Mouse (Mus musculus): ENCODE measurements at regions not wholly inside any gene's neighbourhood (a gene's known extent, or its start where the extent isn't known, plus 50 kb on each side); places are given as distances from the start of the nearest gene placed in this dataset.
A peak's percentile ranks its signal among the peaks of the same experiment; 100 is the strongest.

DNA sequence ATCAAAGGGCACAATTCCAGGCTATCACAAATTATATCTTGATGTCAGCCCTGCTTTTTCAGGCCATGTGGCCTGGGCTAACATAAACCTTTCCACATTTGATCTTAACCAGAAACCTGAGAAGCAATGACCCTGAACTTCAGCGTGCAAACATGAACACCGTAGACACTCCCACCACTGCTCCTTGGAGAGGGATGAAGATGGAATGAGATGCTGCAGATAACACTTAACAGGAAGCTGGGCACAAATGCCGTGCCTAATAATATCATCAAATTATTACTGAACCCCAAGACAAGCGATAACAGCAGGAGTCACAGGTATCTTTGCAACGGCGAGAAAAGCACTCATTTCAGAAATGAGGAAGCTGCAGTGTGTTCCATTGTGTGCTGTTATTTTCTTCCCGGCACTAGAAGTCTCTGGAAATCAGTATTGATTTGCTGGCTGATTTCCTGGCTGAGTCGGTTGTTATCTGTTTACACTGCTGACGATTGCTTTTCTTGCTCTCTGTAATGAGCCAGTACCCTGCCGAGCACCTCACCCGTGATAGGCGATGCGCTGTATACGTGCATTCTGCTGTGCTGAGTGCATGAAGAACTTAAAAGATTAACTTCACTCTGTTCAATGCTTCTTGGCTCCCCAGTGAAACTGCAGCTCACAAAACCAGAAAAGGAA is 91.0 kb downstream of the Gm21962 start:
- TF ChIP-seq POLR2A (IDR thresholded peaks at IDR 0.05; ENCODE audit: borderline replicate concordance, extremely low read depth, low read depth, low read length): no peak
- no peak for DNase-seq
- H3K4me1 ChIP-seq (ENCODE audit: control insufficient read depth, insufficient read depth, low read length): no peaks in the 10 kb centered on the region
- 48% methylated on average over 14 of the region's 14 CpGs for WGBS
- no peak overlapping the region for H3K4me3 ChIP-seq (replicated peaks; ENCODE audit: extremely low read depth, low read depth, low read length)

DNA sequence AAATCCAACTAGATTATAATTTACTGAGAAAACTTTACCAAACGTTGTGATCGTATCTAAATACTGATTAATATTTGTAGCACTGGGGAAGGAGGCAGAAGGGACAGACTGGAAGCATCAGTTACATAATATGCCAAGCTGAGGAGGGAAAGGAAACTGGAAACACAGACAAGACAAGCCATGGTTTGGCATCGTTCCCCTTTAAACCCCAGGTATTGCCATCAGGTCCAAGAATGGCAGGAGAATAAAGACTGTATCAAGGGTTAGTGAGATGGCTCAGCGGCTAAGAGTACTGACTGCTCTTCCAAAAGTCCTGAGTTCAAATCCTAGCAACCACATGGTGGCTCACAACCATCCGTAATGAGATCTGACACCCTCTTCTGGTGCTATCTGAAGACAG is 92.1 kb downstream of the Gm21962 start:
- H3K4me1 ChIP-seq (ENCODE audit: control insufficient read depth, insufficient read depth, low read length): no peaks in the 10 kb centered on the region
- TF ChIP-seq CTCF (IDR thresholded peaks at IDR 0.05; ENCODE audit: insufficient read depth, low read length): no peak
- TF ChIP-seq POLR2A (IDR thresholded peaks at IDR 0.05; ENCODE audit: borderline replicate concordance, extremely low read depth, low read depth, low read length): no peak
- no peak overlapping the region for H3K4me3 ChIP-seq (replicated peaks; ENCODE audit: extremely low read depth, low read depth, low read length)
- WGBS: 87% methylated on average over 5 of the region's 5 CpGs
- no peak for DNase-seq

DNA sequence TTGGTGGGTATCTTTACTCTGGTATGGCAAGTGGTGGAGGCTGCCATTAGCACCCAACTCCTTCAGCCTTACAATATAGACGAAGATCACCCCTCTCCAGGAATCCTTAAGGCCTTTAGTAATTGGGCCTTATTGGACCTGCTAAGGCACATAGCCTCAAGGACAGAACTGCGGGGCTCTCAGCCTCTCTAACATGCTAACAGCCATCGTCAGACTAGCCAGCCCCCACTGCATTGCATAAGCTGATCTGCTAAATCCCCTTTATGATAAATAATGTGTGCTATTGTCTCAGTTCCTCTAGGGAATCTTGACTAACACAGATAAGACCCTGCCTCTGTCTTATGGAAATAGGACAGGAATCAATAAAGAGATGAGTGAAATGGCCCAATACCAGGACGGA is 95.7 kb upstream of the H2afz start:
- WGBS: 78% methylated on average over 4 of the region's 4 CpGs
- no peak for DNase-seq
- H3K4me3 ChIP-seq (replicated peaks; ENCODE audit: extremely low read depth, low read depth, low read length): no peak overlapping the region
- no peaks in the 10 kb centered on the region for H3K4me1 ChIP-seq (ENCODE audit: control insufficient read depth, insufficient read depth, low read length)
- no peak for TF ChIP-seq CTCF (IDR thresholded peaks at IDR 0.05; ENCODE audit: insufficient read depth, low read length)
- TF ChIP-seq POLR2A (IDR thresholded peaks at IDR 0.05; ENCODE audit: borderline replicate concordance, extremely low read depth, low read depth, low read length): no peak

DNA sequence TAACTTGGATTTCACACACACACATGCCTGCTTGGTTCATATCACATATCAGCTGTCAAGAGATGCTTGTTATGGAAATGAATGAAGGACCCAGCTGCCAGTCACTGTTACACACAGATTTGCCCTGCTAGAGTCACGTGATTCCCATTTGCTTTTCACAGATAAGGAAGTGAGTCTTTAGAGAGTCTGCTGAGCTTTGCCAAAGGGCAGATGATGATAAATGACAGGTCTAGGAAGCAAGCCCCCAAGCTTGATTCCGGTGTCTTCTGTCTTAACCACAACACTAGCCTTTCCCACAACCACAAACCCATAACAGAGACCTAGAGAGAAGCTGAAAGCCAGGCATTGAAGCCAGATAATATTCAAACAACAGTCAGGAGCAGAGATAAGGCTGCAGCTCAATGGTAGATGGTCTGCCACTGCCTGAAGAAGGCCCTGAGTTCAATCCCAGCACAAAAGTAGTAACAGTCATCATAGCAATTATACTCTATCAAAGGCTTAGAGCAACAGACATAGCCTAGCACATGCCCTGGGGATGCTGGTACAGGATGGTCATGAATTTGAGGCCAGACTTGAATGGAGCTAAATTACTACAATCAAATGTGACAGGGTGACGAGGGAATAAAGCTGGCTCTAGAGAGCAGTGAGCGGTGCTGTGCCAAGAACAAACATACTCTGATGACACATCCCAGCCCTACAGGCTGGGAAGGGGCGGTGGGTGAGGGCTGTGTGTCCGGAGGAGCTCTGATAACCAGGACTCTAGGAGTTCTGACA is 89.0 kb upstream of the H2afz start:
- no peak for DNase-seq
- no peaks in the 10 kb centered on the region for H3K4me1 ChIP-seq (ENCODE audit: control insufficient read depth, insufficient read depth, low read length)
- H3K4me3 ChIP-seq (replicated peaks; ENCODE audit: extremely low read depth, low read depth, low read length): no peak overlapping the region
- WGBS: 49% methylated on average over 6 of the region's 6 CpGs
- TF ChIP-seq CTCF (IDR thresholded peaks at IDR 0.05; ENCODE audit: insufficient read depth, low read length): no peak
- no peak for TF ChIP-seq POLR2A (IDR thresholded peaks at IDR 0.05; ENCODE audit: borderline replicate concordance, extremely low read depth, low read depth, low read length)

DNA sequence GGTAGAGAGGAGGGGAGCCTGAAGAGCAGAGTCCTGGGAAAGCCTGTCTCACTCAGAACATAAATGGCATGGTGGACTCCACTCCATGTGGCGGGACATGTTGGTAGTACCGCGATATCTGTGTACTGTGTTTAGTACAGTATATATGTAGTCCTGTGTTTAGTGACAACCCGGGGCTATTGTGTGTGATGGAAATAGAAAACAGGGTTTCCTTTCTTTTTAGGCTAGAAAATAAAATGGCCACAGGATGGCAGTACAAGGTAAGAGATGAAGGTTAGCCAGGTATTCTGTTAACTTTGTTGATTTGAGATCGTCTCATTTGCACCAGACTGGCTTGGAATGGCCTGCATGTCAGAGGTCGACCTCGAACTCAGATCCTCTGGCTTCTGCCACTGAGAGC is 86.2 kb upstream of the H2afz start:
- Histone ChIP-seq H3K4me3 (replicated peaks; ENCODE audit: extremely low read depth, low read depth, low read length) (no peak overlapping the region), H3K4me1 (ENCODE audit: control insufficient read depth, insufficient read depth, low read length) (no peaks in the 10 kb centered on the region)
- 28% methylated on average over 7 of the region's 7 CpGs for WGBS
- TF ChIP-seq POLR2A (IDR thresholded peaks at IDR 0.05; ENCODE audit: borderline replicate concordance, extremely low read depth, low read depth, low read length): no peak
- peak; percentile 24; the same call in 1 of the 2 replicates for TF ChIP-seq CTCF (IDR thresholded peaks at IDR 0.05; ENCODE audit: insufficient read depth, low read length)
- peak; percentile 8 for DNase-seq

DNA sequence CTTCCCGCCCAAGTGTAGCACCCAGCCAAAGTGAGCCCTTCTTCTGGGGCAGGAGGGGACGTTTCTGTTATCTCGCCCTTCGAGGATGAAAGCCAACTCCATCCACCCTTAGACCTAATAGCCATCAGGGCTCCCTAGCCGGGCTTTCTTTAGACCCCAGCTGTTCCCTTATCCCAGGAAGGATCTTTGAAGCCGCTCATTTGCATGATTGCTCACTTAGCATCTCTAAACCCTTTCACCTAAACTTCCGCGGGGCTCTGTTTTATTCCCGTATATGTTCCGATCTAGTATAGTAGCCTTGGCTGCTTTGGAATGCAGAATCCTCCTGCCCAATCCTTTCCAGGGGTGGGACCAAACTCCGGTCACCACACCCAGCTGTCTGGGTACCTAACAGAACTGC is 84.3 kb upstream of the H2afz start:
- WGBS: 12% methylated on average over 11 of the region's 11 CpGs
- no peak for DNase-seq
- H3K4me1 ChIP-seq (ENCODE audit: control insufficient read depth, insufficient read depth, low read length): no peaks in the 10 kb centered on the region
- no peak for TF ChIP-seq POLR2A (IDR thresholded peaks at IDR 0.05; ENCODE audit: borderline replicate concordance, extremely low read depth, low read depth, low read length)
- TF ChIP-seq CTCF (IDR thresholded peaks at IDR 0.05; ENCODE audit: insufficient read depth, low read length): no peak
- no peak overlapping the region for H3K4me3 ChIP-seq (replicated peaks; ENCODE audit: extremely low read depth, low read depth, low read length)

DNA sequence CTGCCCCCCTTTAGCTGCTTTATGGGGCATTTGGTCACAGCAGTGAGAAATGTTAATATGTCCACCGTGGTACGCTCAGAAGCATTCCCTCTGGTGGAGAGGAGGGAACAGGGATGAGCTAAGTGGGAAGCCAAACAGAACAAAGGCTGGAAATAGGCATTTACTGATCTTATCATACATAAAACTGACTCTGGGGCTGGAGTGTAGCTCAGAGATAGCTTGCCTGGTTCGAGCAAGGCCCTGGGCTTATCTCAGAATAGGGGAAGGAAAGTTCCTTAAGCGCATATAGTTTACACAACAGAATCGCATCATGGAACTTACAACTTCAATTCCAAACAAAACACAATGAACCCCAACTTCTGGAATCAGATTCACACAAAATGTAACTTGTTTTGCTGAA is 81.5 kb upstream of the H2afz start:
- H3K4me3 ChIP-seq (replicated peaks; ENCODE audit: extremely low read depth, low read depth, low read length): no peak overlapping the region
- TF ChIP-seq POLR2A (IDR thresholded peaks at IDR 0.05; ENCODE audit: borderline replicate concordance, extremely low read depth, low read depth, low read length) (no peak), CTCF (IDR thresholded peaks at IDR 0.05; ENCODE audit: insufficient read depth, low read length) (no peak)
- WGBS: 51% methylated on average over 5 of the region's 5 CpGs
- DNase-seq: no peak
- H3K4me1 ChIP-seq (ENCODE audit: control insufficient read depth, insufficient read depth, low read length): no peaks in the 10 kb centered on the region

DNA sequence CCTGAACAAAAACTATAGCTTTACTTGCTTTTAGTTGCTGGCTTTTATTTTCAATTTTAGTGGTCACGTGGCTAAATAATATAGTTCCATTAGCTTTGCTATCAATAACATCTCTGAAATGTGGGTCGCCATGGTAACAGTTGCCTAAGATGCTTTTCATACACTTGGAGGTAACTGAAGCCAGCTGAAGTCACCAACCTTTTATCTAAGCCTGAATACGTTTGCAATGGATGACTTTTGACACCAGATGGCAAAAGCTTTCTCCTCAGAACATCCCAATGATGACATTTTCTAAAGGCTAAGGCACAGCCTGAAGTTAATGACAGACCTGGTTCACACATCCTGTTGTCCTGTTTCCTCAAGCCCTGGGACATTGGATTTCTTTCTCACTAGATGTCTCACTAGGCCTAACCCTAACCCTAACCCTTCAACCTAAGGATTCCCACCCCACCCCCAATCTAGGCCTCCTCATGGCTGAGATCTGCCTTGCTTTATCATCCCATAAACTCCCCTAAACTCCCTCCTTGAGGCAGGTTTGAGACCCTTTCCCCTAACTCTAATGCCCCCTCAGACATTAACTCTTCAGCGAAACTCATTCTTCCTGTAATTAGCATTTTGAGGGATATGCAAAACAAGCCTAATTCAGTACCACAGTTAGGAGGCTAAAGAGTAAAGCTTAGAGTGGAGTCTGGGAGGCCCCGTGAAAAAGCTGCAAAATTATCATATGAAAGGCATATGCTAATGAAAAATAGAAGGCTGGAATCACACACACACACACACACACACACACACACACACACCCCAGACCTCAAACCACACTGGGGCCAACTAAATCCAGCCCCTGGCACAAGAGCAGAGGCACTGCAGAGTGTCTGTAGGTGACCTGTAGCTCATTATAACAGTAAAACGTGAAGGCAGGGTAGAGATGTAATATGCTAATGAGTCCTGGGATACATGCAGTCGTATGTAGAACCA is 80.1 kb upstream of the H2afz start:
- no peak overlapping the region for H3K4me3 ChIP-seq (replicated peaks; ENCODE audit: extremely low read depth, low read depth, low read length)
- 62% methylated on average over 7 of the region's 7 CpGs for WGBS
- DNase-seq: no peak
- no peaks in the 10 kb centered on the region for H3K4me1 ChIP-seq (ENCODE audit: control insufficient read depth, insufficient read depth, low read length)
- TF ChIP-seq CTCF (IDR thresholded peaks at IDR 0.05; ENCODE audit: insufficient read depth, low read length) (no peak), POLR2A (IDR thresholded peaks at IDR 0.05; ENCODE audit: borderline replicate concordance, extremely low read depth, low read depth, low read length) (no peak)

DNA sequence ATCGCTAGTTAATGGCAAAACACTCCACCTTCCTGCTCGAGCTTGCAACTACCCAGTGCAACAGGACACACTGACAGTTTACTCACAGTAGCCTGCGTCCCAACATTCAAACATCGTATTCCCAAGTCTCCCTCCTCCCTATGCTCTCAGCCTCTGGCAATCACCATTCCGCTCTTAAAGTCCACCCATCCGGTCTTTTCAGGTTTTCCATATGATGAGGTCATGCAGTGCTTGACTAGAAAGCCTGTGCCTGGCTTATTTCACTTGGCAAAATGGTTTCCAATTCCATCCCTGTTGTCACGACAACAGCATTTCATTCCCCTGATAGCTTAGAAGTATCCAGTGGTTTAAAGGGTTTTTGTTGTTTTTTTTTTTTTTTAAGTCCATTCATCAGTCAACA is 79.1 kb upstream of the H2afz start:
- Histone ChIP-seq H3K4me3 (replicated peaks; ENCODE audit: extremely low read depth, low read depth, low read length) (no peak overlapping the region), H3K4me1 (ENCODE audit: control insufficient read depth, insufficient read depth, low read length) (no peaks in the 10 kb centered on the region)
- no peak for TF ChIP-seq POLR2A (IDR thresholded peaks at IDR 0.05; ENCODE audit: borderline replicate concordance, extremely low read depth, low read depth, low read length)
- TF ChIP-seq CTCF (IDR thresholded peaks at IDR 0.05; ENCODE audit: insufficient read depth, low read length): no peak
- 72% methylated on average over 7 of the region's 7 CpGs for WGBS
- DNase-seq: no peak

All from lung, adult 2 months (tissue).